Mouse (Mus musculus) heart, embryonic 13.5 days (tissue): Measurements from ENCODE around the gene Rhoq. TPM values are rescaled to one million over a fixed set of nuclear protein-coding genes. Genes with fewer than 3 reads are reported as not detected.

Source experiments
- polyA plus RNA-seq: library from polyadenylated mRNA; unstranded; fragments of >200 nt; fragmentation: Nextera tagmentation; extraction: Ambion mirVana; gene quantifications from 2 replicates; pipeline ENCODE4 v1.2.1, GENCODE M21; 2015

Rhoq gene
- polyA plus RNA-seq, 1 experiment from 2014 or later: 18.5 TPM

Other genes with a start within 250 kb of the Rhoq start
- 5.1 and 5.6 TPM in 2 replicates for gene Epas1, start 209.4 kb upstream of the Rhoq start, polyA plus RNA-seq
- gene Tmem247, start 45.7 kb upstream of the Rhoq start, polyA plus RNA-seq: not detected in 2 replicates
- not detected in 2 replicates for gene Atp6v1e2, start 15.2 kb upstream of the Rhoq start, polyA plus RNA-seq
- gene Pigf, start 62.3 kb downstream of the Rhoq start, polyA plus RNA-seq: 17.5 and 19.2 TPM in 2 replicates
- gene Cript, start 62.5 kb downstream of the Rhoq start, polyA plus RNA-seq: 105 and 119 TPM in 2 replicates
- 9.2 TPM in 2 replicates for gene Socs5, start 144.6 kb downstream of the Rhoq start, polyA plus RNA-seq